Mouse (Mus musculus) midbrain, embryonic 11.5 days (tissue): ENCODE results near the gene Scn1b. TPM values are rescaled to one million over a fixed set of nuclear protein-coding genes. Genes with fewer than 3 reads are reported as not detected.
A peak's percentile ranks its signal among the peaks of the same experiment; 100 is the strongest.

Experiments
- ATAC-seq: fragments of 200-750 bp; cut with Nextera tagmentation; 2 replicates; pipeline ENCODE4 v1.8.0; 2017; ENCODE audit warnings: moderate TSS enrichment, moderate library complexity; ENCODE audit not compliant: low FRiP score
- DNase-seq: peaks from one replicate; pipeline ENCODE4 v3.0.0; 2015; ENCODE audit warnings: low spot score; ENCODE audit errors: missing footprints
- H3K27ac ChIP-seq: fragments of 300-500 bp; sonication (generic); 2 replicates; pipeline ENCODE4 v1.5.1; 2014; ENCODE audit warnings: low read depth, low read length
- H3K27me3 ChIP-seq: fragments of 300-500 bp; sonication (generic); 2 replicates; pipeline ENCODE4 v1.6.1; 2014; ENCODE audit warnings: mild to moderate bottlenecking, low read length, moderate library complexity, mixed read lengths; ENCODE audit not compliant: control insufficient read depth, insufficient read depth
- H3K36me3 ChIP-seq: fragments of 300-500 bp; sonication (generic); 2 replicates; pipeline ENCODE4 v1.6.1; 2014; ENCODE audit warnings: mild to moderate bottlenecking, low read length, moderate library complexity, mixed read lengths; ENCODE audit not compliant: control insufficient read depth, insufficient read depth
- H3K4me1 ChIP-seq: fragments of 300-500 bp; sonication (generic); 2 replicates; pipeline ENCODE4 v1.6.1; 2014; ENCODE audit warnings: low read length; ENCODE audit not compliant: control insufficient read depth, insufficient read depth
- H3K4me2 ChIP-seq: fragments of 300-500 bp; sonication (generic); 2 replicates; pipeline ENCODE4 v1.6.1; 2014; ENCODE audit warnings: mild to moderate bottlenecking, moderate library complexity
- H3K4me3 ChIP-seq: fragments of 300-500 bp; sonication (generic); 2 replicates; pipeline ENCODE4 v1.5.1; 2014; ENCODE audit warnings: low read depth, low read length
- H3K9ac ChIP-seq: fragments of 300-500 bp; sonication (generic); 2 replicates; pipeline ENCODE4 v1.6.1; 2014; ENCODE audit warnings: low read length
- H3K9me3 ChIP-seq: fragments of 300-500 bp; sonication (generic); 2 replicates; pipeline ENCODE4 v1.6.1; 2016; ENCODE audit warnings: low read length; ENCODE audit not compliant: control insufficient read depth
- WGBS: fragments of 180-500 bp; shearing (Covaris S2); extraction: QIAGEN DNeasy Blood & Tissue Kit; methylation state at CpG from one replicate; pipeline ENCODE4 v1.1.7; 2014; 5-methylcytosine and 5-hydroxymethylcytosine counted together
- polyA plus RNA-seq: library from polyadenylated mRNA; unstranded; fragments of >200 nt; fragmentation: Nextera tagmentation; extraction: Ambion mirVana; gene quantifications from 2 replicates; pipeline ENCODE4 v1.2.1, GENCODE M21; 2014

Scn1b gene
- polyA plus RNA-seq, 1 experiment from 2014 or later, result 1.1 TPM

DNA sequence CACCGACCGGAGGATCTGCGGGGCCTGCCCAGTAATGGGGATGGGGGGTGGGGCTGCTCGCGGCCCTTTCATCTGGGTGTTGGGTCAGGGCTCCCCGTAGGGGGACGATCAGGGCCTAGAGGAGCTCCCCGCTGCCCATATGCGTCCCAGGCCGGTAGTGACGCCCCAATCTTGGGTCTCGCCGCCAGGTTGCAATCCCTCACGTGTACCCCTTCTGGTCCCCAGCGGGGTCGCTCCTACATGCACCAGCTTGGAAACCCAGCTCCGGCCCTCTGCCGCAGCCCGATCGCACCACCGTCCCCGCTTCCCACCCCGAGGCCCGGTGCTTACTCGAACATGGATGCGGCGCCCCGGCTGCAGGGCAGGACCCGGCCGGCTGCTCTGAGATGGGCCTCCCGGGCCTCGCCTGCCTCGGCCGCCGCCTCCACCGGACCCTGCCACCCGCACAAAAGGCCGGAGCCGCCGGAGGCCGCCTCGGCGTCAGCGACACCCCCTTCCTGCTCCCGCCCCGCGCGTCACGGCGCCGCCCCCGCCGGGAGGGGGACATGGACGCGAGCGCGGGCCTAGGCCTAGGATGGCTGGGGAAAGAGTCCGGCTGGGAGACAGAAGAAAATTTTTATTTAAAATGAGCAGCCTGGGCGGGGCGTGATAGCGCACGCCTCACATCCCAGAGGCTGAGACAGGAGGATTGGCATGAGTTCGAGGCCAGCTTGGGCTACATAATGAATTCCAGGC is 23.9 kb upstream of the Scn1b start:
- under 1% methylated on average over 59 of the region's 63 CpGs for WGBS
- peak; percentile 87 for ATAC-seq
- peak overlapping the region; percentile 73 for H3K4me2 ChIP-seq
- peak overlapping the region; percentile 97 for H3K9ac ChIP-seq
- peak overlapping the region; percentile 86 for H3K4me3 ChIP-seq
- H3K27ac ChIP-seq, result peak overlapping the region; percentile 95
- H3K27me3 ChIP-seq, result no peaks in the 10 kb centered on the region
- DNase-seq, result peak; percentile 98
- no peaks in the 10 kb centered on the region for H3K9me3 ChIP-seq
- H3K36me3 ChIP-seq, result peaks cover 3% of the 10 kb centered on the region; the same call in 1 of the 2 replicates
- peaks cover 16% of the 10 kb centered on the region for H3K4me1 ChIP-seq

DNA sequence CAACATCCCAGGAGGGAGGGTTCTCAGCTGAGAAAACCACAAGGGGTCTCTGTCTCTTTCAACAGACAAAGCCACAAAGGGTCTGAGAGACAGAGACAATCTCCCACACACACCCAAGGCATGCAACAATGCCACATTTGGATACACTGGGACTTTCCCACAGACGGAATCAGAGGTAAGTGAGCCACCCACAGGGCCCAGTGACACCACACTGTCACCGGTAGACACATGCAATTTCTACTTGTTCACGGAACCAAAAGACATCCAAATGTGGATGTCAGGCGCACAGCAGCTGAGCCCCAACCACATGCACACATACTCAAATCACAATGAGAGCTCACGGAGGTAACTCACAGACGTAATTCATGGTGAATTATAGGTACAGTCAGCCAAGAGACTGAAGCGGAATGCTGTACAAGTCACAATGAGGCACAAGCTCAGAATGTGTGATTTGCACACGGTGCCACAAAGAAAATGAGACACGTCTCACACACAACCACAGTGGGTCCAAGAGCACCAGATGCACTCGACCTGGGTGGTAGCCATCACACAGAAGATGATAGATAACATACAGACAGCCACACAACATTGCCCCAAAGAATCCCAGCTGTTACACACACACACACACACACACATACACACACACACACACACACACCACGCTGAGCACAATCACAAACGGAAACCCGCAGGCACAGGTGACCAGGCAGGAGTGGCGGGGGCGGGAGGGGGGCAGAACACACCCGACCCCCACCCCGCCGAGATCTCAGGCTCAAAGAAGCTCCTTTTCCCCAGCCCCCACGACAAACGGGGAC is 23.2 kb upstream of the Scn1b start:
- Histone ChIP-seq H3K27me3 (no peaks in the 10 kb centered on the region), H3K4me1 (peaks cover 16% of the 10 kb centered on the region), H3K27ac (peak overlapping the region; percentile 95), H3K9ac (peak overlapping the region; percentile 97), H3K36me3 (peaks cover 3% of the 10 kb centered on the region; the same call in 1 of the 2 replicates), H3K4me3 (peak overlapping the region; percentile 86), H3K9me3 (no peaks in the 10 kb centered on the region), H3K4me2 (peak overlapping the region; percentile 73)
- DNase-seq (peak; percentile 96), ATAC-seq (peak; percentile 10)
- 2% methylated on average over 19 of the region's 20 CpGs for WGBS

DNA sequence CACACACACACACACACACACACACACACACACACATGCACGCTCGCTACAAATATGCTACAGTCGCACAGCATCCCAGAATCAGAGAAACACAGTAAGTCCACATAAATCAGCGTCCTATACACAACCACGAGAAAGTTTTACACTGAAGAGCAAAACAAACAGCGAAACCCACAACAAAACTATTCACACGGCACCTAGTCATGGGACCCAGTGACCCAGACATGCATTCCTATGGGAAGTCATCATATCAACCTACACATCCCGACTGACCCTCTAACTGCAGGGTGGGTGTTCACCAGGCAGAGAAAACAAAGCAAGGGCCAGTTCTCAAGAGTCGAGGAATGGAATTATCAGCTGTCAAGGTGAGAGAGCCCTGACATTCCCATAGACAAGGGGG is 22.5 kb upstream of the Scn1b start:
- no peak for DNase-seq
- Histone ChIP-seq H3K9ac (peak overlapping the region; percentile 97), H3K4me2 (peak overlapping the region; percentile 73), H3K36me3 (peaks cover 3% of the 10 kb centered on the region; the same call in 1 of the 2 replicates), H3K9me3 (no peaks in the 10 kb centered on the region), H3K4me3 (peak overlapping the region; percentile 86), H3K4me1 (peaks cover 16% of the 10 kb centered on the region), H3K27me3 (no peaks in the 10 kb centered on the region), H3K27ac (peak overlapping the region; percentile 95)
- no peak for ATAC-seq
- 51% methylated on average over 9 of the region's 9 CpGs for WGBS

DNA sequence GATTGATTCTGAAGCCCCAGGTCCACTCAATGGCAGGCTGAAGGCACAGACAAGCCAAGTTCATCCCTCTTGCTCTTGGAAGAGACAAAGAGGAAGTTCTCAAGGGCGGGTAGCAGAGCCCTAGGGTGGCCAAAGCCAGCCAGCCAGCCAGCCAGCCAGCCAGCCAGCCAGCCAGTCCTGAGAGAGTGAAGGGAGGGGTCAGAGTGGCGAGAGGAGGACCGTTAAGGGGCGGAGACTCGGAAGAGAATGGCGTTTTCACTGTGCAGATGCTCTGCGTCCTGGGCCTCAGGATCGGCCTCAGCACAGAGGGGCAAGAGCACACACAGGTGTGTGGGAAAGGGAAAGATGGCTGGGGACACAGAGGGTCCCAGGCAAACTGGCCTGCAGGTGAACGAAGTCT is 22.0 kb upstream of the Scn1b start:
- Histone ChIP-seq H3K27ac (peak overlapping the region; percentile 95), H3K4me1 (peaks cover 16% of the 10 kb centered on the region), H3K27me3 (no peaks in the 10 kb centered on the region), H3K4me3 (peak overlapping the region; percentile 86), H3K9ac (peak overlapping the region; percentile 97), H3K4me2 (peak overlapping the region; percentile 73), H3K36me3 (peaks cover 3% of the 10 kb centered on the region; the same call in 1 of the 2 replicates), H3K9me3 (no peaks in the 10 kb centered on the region)
- DNase-seq (peak; percentile 94), ATAC-seq (peak; percentile 66)
- WGBS, result 12% methylated on average over 9 of the region's 9 CpGs

DNA sequence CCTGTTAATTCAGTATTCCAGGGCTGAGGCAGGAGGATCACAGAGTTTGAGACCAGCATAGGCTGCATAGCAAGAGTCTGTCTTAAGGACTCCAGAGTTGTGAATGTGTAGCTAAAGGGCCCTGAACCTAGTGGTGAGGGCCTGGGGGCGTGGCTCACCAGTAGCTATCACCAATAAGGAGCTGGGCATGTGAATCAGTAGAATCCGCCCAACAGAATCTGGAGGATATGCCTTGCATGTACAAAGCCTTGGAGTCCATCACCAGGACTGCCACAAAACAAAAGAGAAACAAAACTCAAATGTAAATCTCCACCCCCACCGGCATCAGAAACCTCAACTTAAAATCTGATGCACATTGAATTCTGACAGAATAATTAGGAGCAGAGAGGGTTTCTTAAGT is 21.3 kb upstream of the Scn1b start:
- DNase-seq, result no peak
- peaks cover 8% of the 10 kb centered on the region for H3K36me3 ChIP-seq
- H3K4me1 ChIP-seq, result peaks cover 16% of the 10 kb centered on the region
- peak overlapping the region; percentile 95 for H3K27ac ChIP-seq
- H3K9me3 ChIP-seq, result no peaks in the 10 kb centered on the region
- peak overlapping the region; percentile 73 for H3K4me2 ChIP-seq
- ATAC-seq, result no peak
- H3K9ac ChIP-seq, result peak overlapping the region; percentile 97
- H3K4me3 ChIP-seq, result peak overlapping the region; percentile 86
- 69% methylated on average over 3 of the region's 3 CpGs for WGBS
- no peaks in the 10 kb centered on the region for H3K27me3 ChIP-seq

DNA sequence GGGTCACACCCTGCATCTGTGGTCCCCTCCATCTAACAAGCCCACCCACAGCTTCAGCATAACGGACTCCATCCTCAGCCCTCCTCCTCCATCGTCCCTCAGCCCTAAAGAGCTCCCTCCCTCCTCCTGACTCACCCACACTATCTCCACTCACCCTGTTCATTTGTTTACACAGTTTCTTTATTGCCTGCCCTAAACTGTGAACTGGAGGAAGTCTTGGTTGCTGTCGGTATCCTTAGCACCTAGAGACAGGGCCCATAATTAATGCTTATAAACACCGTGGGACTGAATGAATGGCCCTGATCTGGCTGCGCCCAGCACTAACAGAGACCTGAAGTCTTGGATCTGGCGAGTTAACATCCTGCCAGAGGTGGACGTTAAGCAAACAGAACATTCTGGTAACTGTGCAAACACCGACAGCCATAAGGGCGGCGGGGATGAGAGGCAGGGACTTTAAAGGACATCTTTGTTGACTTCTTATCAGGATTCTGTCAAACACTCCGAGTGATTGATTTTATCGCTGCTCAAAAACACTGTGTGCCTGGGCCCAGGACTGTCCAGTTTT is 18.9 kb upstream of the Scn1b start:
- DNase-seq (no peak), ATAC-seq (no peak)
- Histone ChIP-seq H3K27me3 (no peaks in the 10 kb centered on the region), H3K27ac (no peak overlapping the region), H3K9me3 (no peaks in the 10 kb centered on the region), H3K4me2 (no peak overlapping the region), H3K4me1 (peaks cover 11% of the 10 kb centered on the region), H3K9ac (no peak overlapping the region), H3K4me3 (no peak overlapping the region), H3K36me3 (peaks cover 31% of the 10 kb centered on the region)
- WGBS, result 83% methylated on average over 12 of the region's 12 CpGs

DNA sequence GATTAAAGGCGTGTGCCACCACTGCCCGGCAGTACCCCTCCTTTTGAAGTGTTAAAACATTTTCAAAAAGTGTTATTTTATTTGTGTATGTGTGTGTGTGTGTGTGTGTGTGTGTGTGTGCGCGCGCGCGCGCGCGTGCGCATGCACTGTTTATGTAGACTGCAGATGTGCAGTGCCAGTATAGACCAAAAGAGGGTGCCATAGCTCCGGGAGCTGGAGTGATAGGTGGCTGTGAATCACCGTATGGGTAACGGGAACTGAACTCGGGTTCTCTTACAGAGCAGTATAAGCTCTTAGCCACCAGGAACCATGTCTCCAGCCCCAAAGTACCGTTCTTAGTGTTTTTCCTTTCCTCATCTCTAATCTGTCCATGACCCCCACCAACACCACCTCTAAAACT is 18.1 kb upstream of the Scn1b start:
- no peak overlapping the region for H3K27ac ChIP-seq
- H3K9me3 ChIP-seq, result no peaks in the 10 kb centered on the region
- peaks cover 37% of the 10 kb centered on the region for H3K36me3 ChIP-seq
- H3K4me1 ChIP-seq, result peaks cover 11% of the 10 kb centered on the region
- H3K4me3 ChIP-seq, result no peak overlapping the region
- H3K4me2 ChIP-seq, result no peak overlapping the region
- no peak for DNase-seq
- no peak for ATAC-seq
- 96% methylated on average over 16 of the region's 16 CpGs for WGBS
- H3K9ac ChIP-seq, result no peak overlapping the region
- no peaks in the 10 kb centered on the region for H3K27me3 ChIP-seq

DNA sequence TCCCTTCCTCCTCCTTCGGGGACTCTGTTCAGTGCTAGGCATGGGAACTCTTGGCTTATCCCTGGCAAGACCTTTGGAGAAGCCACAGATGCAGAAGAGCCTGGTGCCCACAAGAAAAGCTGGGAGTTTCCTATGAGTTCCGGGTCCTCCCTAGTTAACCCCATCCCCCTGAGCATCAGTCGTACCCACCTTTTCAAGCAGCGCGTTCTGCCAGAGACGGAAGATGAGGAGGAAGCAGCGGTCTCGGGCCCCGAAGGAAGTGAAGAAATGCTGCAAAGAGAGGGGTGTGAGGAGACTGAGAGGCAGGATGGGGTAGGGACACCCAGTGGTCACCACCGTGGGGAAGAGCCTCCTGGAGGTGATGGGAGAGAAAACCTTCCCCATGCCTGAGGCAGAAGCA is 14.1 kb upstream of the Scn1b start:
- WGBS, result 96% methylated on average over 10 of the region's 10 CpGs
- DNase-seq (no peak), ATAC-seq (no peak)
- Histone ChIP-seq H3K27me3 (no peaks in the 10 kb centered on the region), H3K4me3 (no peak overlapping the region), H3K9me3 (no peaks in the 10 kb centered on the region), H3K27ac (no peak overlapping the region), H3K4me2 (no peak overlapping the region), H3K4me1 (no peaks in the 10 kb centered on the region), H3K36me3 (peaks cover 63% of the 10 kb centered on the region), H3K9ac (no peak overlapping the region)

DNA sequence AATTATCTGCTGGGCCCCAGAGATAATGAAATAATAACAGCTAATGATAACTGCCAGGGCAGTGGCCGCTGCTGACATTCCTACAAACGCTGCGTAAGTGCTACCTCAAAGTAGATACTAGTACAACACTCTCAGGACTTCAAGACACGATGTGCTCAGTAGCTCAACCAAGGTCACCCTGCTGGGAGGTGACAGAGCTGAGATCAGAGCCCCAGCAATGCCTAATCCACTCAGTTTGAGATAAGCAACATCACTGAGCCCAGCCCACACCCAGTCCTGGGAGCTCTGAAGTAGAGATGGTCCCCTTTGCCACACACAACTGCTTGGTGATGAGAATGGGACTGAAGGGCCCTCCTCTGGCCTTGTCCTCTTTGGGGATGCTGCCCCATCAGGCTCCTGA is 13.5 kb upstream of the Scn1b start:
- ATAC-seq, result no peak
- no peak for DNase-seq
- Histone ChIP-seq H3K27ac (no peak overlapping the region), H3K4me3 (no peak overlapping the region), H3K9ac (no peak overlapping the region), H3K4me2 (no peak overlapping the region), H3K9me3 (no peaks in the 10 kb centered on the region), H3K4me1 (no peaks in the 10 kb centered on the region), H3K27me3 (no peaks in the 10 kb centered on the region), H3K36me3 (peaks cover 70% of the 10 kb centered on the region)
- 95% methylated on average over 4 of the region's 4 CpGs for WGBS
